Mouse (Mus musculus) central nervous system, embryonic 11.5 days (tissue): ENCODE data around the gene Ascc3. TPM values are rescaled to one million over a fixed set of nuclear protein-coding genes. Genes with fewer than 3 reads are reported as not detected.

Experiments used
- polyA plus RNA-seq: library from polyadenylated mRNA; depleted of rRNA; stranded (reverse); fragments of >200 nt; gene quantifications from 2 replicates; pipeline ENCODE4 v1.2.3, GENCODE M21; 2012; rRNA removed

The Ascc3 gene
- 13.9 and 24.3 TPM in 2 replicates for polyA plus RNA-seq

GRCm38 (mm10) chr10:50592355-50593293 is at the start of gene Ascc3:
Gene Ascc3, plus strand, starts transcription at chr10:50592669.

GRCm38 (mm10) chr10:50894170-50894991 is 301.9 kb downstream of the Ascc3 start, which contains the start of gene Sim1:
Gene Sim1, plus strand, starts transcription at chr10:50894754.

